Mouse (Mus musculus) WW6 (cell line): ENCODE measurements around the gene Tcirg1.

ENCODE experiments used
- DNase-seq: peaks from one replicate; pipeline ENCODE4 v3.0.0-alpha.2; 2013; ENCODE audit warnings: low read depth, low spot score

Tcirg1 gene

GRCm38 (mm10) chr19:3898952-3899351 lies 8.0 kb downstream of the Tcirg1 start:
- no peak for DNase-seq

GRCm38 (mm10) chr19:3897557-3897956 lies 9.4 kb downstream of the Tcirg1 start:
- no peak for DNase-seq

GRCm38 (mm10) chr19:3896208-3896607 lies 10.7 kb downstream of the Tcirg1 start:
- no peak for DNase-seq

GRCm38 (mm10) chr19:3895171-3895631 lies 11.7 kb downstream of the Tcirg1 start:
- DNase-seq = no peak

- no peak for DNase-seq
Observed at GRCm38 (mm10) chr19:3894294-3894693, 12.6 kb downstream of the Tcirg1 start.

- no peak for DNase-seq
Observed at GRCm38 (mm10) chr19:3893545-3894116, 13.3 kb downstream of the Tcirg1 start.

GRCm38 (mm10) chr19:3890181-3890580 lies 16.8 kb downstream of the Tcirg1 start:
- DNase-seq = no peak

GRCm38 (mm10) chr19:3889096-3889495 lies 17.8 kb downstream of the Tcirg1 start:
- DNase-seq = no peak

GRCm38 (mm10) chr19:3884325-3884990 lies 22.5 kb downstream of the Tcirg1 start:
- no peak for DNase-seq

- DNase-seq = no peak
Observed at GRCm38 (mm10) chr19:3882214-3882613, 24.7 kb downstream of the Tcirg1 start.

- DNase-seq = no peak
Observed at GRCm38 (mm10) chr19:3880054-3880848, 26.7 kb downstream of the Tcirg1 start.

GRCm38 (mm10) chr19:3875045-3875444 lies 31.9 kb downstream of the Tcirg1 start:
- DNase-seq = no peak

GRCm38 (mm10) chr19:3872373-3872772 lies 34.6 kb downstream of the Tcirg1 start:
- no peak for DNase-seq

- DNase-seq = no peak
Observed at GRCm38 (mm10) chr19:3871468-3871867, 35.5 kb downstream of the Tcirg1 start.

GRCm38 (mm10) chr19:3868290-3868689 lies 38.6 kb downstream of the Tcirg1 start:
- no peak for DNase-seq

GRCm38 (mm10) chr19:3864960-3865359 lies 42.0 kb downstream of the Tcirg1 start:
- DNase-seq = no peak

GRCm38 (mm10) chr19:3862713-3863112 lies 44.2 kb downstream of the Tcirg1 start:
- no peak for DNase-seq

GRCm38 (mm10) chr19:3857220-3857619 lies 49.7 kb downstream of the Tcirg1 start:
- no peak for DNase-seq

GRCm38 (mm10) chr19:3855601-3856000 lies 51.3 kb downstream of the Tcirg1 start:
- no peak for DNase-seq

GRCm38 (mm10) chr19:3855091-3855490 lies 51.8 kb downstream of the Tcirg1 start:
- DNase-seq = no peak

GRCm38 (mm10) chr19:3853891-3854290 lies 53.0 kb downstream of the Tcirg1 start:
- no peak for DNase-seq

GRCm38 (mm10) chr19:3853121-3853520 lies 53.8 kb downstream of the Tcirg1 start:
- DNase-seq = no peak
